Mouse (Mus musculus) left cerebral cortex, postnatal 14 days (tissue): ENCODE results near the gene Tekt4. TPM values are rescaled to one million over a fixed set of nuclear protein-coding genes. Genes with fewer than 3 reads are reported as not detected.
A peak's percentile ranks its signal among the peaks of the same experiment; 100 is the strongest.

Experiments used
- DNase-seq, 2 experiments: peaks; one replicate each; pipeline ENCODE4 v3.0.0; 2021 to 2022; ENCODE audit warnings: low spot score in 2 of 2, mixed read lengths in 1 of 2
- intact Hi-C: fragments of 180-260 bp; cut with DNase I; formaldehyde crosslinking; loops from one replicate; pipeline ENCODE4 v1.15.1; 2025
- long read RNA-seq, 2 experiments: library from polyadenylated mRNA; stranded (forward); transcript quantifications; one replicate each; pipeline ENCODE4 v2.0.0; 2021
- total RNA-seq, 2 experiments: library from RNA; stranded (reverse); gene quantifications; 2 replicates each; pipeline ENCODE4 v1.2.3; 2021

Gene Tekt4
- total RNA-seq: 1 to 10 TPM; 1.5 to 3.8 TPM
- long read RNA-seq, experiment 1, partial matches to known transcripts: 1 of 5 reads
- long read RNA-seq, experiment 1, other reads (novel, unspliced or antisense): 1 of 5 reads
- long read RNA-seq, experiment 2, partial matches to known transcripts: 2 of 3 reads
- long read RNA-seq, experiment 2, other reads (novel, unspliced or antisense): 0 of 3 reads

- intact Hi-C loops: no loop called here
- DNase-seq: no peak
These were observed at the start of gene Tekt4 for GRCm38 (mm10) chr17:25454272-25454671. TSS of gene Tekt4 (plus strand) at chr17:25454615.

GRCm38 (mm10) chr17:25405224-25405895 is 49.1 kb upstream of the Tekt4 start:
- no peak for DNase-seq
- intact Hi-C loops: no loop called here

DNA sequence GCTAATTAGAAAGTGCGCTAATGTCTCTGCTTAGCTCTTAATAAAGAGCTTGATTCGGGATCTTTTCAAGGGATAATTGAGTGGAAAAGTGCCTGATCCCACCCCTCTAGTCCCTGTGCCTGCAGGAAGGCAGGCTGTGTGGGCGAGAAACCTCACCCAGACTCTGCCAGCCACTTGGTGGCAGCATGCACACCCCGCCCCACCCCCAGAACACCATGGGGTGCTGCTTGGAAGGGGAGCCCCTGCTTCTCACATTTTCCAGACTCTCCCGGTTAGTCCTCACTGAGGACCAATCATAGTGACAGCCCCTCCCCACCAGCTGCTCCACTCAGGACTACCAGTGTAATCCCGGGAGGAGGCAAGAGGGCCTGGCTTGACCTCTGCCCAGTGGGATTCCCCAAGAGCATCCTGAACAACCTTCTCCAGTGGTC is 48.4 kb upstream of the Tekt4 start:
- peak; percentile 69 to 70 for DNase-seq
- intact Hi-C loops: no loop called here

GRCm38 (mm10) chr17:25407352-25407751 is 47.1 kb upstream of the Tekt4 start:
- intact Hi-C loops: no loop called here
- DNase-seq: peak; percentile 49 to 54

DNA sequence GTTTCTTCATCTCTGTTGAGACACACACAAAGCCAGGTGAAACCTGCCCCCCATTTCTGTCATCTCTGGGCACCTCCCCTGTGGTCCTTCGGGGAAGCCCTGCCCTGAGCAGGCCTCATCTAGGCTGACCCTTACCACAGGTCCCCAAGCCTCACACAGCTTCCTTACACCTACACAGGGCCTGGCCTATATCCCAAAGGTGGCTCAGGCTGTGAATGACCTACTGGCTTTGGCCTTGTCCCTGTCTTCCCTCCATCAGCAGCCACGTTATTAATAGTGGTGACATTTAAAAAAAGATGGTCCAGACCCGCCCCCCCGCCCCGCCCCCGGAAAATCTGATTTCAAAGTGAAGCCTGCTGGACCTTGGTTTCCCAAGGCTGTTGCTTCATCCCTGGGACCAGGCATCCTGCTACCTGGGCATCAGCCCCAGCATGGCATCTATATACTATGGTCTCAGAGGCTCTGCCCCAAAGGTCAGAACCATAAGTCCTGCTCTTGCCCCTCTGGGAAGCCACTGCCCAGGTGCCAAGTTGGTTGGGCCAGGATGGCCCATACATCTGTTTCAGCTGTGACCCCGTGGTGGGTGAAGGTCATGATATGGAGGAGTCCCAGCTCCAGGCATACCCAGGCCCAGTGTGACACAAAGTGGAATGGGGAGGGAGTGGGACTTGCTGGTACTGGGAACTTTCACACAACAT is 46.0 kb upstream of the Tekt4 start:
- intact Hi-C loops: no loop called here
- DNase-seq: no peak

- no peak for DNase-seq
- intact Hi-C loops: no loop called here
These were observed 44.8 kb upstream of the Tekt4 start for GRCm38 (mm10) chr17:25409621-25410020.

DNA sequence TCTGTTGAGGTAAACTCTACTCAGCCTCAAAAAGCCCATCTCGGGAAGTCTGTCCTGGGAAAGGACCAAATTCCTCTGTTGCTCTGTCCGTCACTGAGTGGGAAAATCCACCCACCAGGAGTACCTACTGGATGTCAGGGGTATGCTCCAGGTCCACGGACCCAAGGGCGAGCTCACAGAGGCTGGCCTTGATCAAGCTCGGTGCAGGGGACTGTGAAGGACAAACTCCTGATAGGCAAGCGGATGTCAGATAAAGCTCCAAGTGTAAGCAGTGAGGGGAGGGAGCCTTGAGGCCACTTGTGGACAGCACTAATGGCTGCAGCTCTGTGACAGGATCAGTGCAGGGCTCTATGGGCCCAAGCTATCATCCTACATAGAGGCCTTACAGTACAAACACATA is 44.2 kb upstream of the Tekt4 start:
- DNase-seq: no peak
- intact Hi-C loops: no loop called here

DNA sequence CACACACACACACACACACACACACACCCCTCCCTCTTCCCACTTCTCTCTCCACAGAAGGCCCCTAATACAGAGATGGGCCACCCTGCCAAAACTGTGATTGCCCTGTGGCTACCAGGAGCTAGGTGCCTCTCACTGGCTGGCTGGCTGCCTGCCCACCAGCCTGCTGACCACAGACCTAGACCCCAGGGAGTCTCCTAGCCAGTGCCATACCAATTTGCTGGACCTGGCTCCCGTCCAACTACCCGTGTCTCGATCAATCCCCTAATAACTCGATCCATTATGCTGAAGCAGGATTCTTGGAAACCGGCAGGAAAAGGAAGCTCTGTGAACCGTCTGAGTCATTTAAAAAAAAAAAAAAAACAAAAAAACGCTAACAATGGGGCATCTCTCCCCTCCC is 43.6 kb upstream of the Tekt4 start:
- DNase-seq: no peak

DNA sequence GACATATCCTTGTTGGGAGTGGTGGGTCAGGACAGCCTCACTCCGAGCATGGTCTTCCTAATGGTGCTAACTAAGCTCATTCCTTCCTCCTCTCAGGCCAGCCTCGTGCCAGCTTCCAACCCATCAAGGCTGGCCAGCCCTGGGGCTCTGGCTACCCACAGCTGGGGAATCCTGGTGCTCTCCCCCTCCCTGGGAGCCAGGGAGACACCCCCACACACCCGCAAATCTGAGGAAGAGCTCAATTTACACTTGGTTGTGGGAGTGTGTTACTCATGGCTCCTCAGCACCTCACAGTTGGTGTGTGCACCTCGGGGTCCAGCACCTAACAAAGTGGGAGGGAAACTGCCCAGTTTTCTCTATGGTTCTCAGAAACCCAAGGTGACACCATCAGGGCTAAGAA is 43.2 kb upstream of the Tekt4 start:
- intact Hi-C loops: no loop called here
- no peak for DNase-seq

More for the DNA sequence above, 43.6 kb upstream of the Tekt4 start:
- intact Hi-C loops: no loop called here

- no peak for DNase-seq
- intact Hi-C loops: no loop called here
These were observed 40.2 kb upstream of the Tekt4 start for GRCm38 (mm10) chr17:25414209-25414608.

DNA sequence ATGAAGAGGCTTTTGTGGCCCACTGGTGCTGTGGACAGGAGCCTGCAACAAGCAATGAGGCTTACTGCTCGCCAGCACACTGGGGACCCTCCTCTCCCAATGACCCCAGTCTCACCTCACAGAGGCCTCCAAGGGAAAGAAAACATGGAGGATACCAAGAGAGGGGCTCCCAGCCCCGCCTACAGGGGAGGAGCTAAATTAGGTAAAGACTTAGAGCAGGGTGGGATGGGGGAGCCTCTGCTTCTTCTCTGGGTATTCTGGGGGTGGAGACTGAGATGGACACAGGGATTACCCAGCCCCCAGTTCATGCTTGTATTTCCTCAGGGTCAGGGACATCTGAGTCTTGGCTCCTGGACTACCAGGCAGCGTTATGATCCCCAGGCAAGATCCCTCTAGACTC is 39.5 kb upstream of the Tekt4 start:
- DNase-seq: no peak
- intact Hi-C loops: no loop called here

GRCm38 (mm10) chr17:25415421-25415913 is 38.9 kb upstream of the Tekt4 start:
- no peak for DNase-seq
- intact Hi-C loops: no loop called here

GRCm38 (mm10) chr17:25416219-25416618 is 38.2 kb upstream of the Tekt4 start:
- no peak for DNase-seq
- intact Hi-C loops: no loop called here

GRCm38 (mm10) chr17:25417990-25418389 is 36.4 kb upstream of the Tekt4 start:
- intact Hi-C loops: no loop called here
- DNase-seq: no peak

GRCm38 (mm10) chr17:25418926-25419325 is 35.5 kb upstream of the Tekt4 start:
- intact Hi-C loops: no loop called here
- peak in 1 of 2 experiments; percentile 63 for DNase-seq

DNA sequence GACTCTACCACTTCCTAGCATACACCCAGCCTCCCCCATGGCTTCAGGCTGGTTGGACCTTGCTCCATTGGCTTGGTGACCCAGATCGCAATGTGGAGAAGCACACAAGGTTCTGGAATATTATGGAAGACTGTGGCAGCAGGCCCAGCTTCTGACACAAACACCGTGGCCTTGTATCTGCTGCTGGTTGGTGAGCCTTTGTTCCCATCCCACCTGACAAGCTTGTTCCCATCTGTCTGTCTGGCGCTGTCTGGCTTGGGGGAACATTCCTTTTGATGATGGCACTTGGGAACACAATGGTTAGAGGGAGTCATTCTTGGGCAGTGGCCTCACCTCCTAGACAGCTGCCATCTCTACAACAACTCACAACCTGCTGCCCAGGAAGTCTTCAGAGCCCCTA is 33.4 kb upstream of the Tekt4 start:
- DNase-seq: no peak
- intact Hi-C loops: no loop called here

- intact Hi-C loops: no loop called here
- DNase-seq: no peak
These were observed 29.8 kb upstream of the Tekt4 start for GRCm38 (mm10) chr17:25424526-25425080.

DNA sequence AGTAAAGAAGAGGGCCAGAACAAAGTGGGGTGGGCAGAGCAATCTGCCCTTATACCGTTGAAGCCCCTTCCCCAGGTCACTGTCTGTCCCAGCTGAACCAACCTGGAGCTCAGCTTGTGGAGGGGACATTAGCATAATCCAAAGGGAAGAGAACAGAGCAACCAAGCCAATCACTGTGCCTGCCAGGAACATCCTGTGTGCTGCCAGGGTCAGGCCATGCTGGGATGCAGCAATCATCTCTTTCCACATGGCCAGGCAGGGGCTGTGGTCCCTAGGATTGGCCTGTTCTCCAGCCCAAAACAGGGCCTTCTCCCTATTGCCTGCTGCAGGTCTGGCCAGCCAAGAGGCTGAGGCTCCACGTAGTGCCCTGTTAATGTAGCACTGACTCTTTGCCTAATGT is 28.4 kb upstream of the Tekt4 start:
- DNase-seq: no peak

DNA sequence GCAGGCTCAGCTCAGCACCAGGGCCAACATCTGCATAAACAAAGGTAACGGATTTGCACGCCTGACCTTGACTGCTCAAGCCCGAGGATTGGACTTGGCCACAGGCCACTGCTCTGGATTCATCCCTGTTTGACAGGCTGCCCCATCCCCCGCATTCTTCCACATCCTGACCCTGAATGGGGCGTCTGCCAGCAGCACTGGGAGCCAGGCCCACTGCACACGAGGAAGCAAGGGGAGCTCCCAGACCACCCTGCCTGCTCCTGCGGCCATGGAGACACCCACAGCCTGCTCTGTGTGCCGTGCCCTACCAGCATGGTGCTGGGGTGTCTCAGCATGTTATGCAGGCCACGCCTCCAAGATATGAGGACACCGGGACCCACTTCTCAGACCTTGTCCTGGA is 27.0 kb upstream of the Tekt4 start:
- peak; percentile 27 to 54 for DNase-seq
- intact Hi-C loops: no loop called here

More for the DNA sequence above, 28.4 kb upstream of the Tekt4 start:
- intact Hi-C loops: no loop called here

DNA sequence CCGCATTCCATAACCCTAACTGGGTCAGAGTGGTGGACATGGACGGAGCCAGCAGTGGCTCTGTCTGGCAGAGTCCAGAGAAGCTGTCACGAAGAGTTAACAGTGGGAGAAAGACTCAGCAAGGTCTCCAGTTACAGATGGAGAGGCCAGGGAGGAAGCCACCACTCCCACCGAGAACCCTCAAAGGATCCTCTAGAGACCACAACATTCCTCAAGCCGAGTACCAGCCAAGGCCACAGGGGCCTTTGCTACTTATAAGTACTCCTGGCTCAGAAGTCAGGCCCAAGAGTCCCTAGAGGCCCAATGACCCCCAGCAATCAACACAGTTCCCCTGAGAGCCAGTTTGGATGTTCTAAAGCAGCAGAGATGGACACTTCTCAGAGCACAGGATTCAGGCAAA is 25.2 kb upstream of the Tekt4 start:
- intact Hi-C loops: no loop called here

More for the DNA sequence above, 25.2 kb upstream of the Tekt4 start:
- no peak for DNase-seq
